Mouse (Mus musculus): ENCODE measurements around the gene Lias. TPM values are rescaled to one million over a fixed set of nuclear protein-coding genes. Genes with fewer than 3 reads are reported as not detected.
A peak's percentile ranks its signal among the peaks of the same experiment; 100 is the strongest.

The Lias gene
- polyA plus RNA-seq, 1 experiment from 2014 or later: 63.0 TPM

GRCm38 (mm10) chr5:65391753-65392152, 456 bp downstream of the Lias start:
- Histone ChIP-seq H3K4me1 (peaks cover 12% of the 10 kb centered on the region), H3K36me3 (peaks cover 42% of the 10 kb centered on the region), H3K9ac (peak overlapping the region; percentile 97), H3K4me2 (replicated peaks) (peak overlapping the region; percentile 73), H3K4me3 (peak overlapping the region; percentile 89), H3K27me3 (replicated peaks) (no peaks in the 10 kb centered on the region), H3K9me3 (no peaks in the 10 kb centered on the region), H3K27ac (no peak overlapping the region)
- 4% methylated on average over 12 of the region's 12 CpGs for WGBS
- peak; percentile 69 for ATAC-seq (ENCODE audit: low FRiP score, low read depth)

GRCm38 (mm10) chr5:65394425-65394824, 3.1 kb downstream of the Lias start:
- no peak overlapping the region for H3K4me3 ChIP-seq
- WGBS: 94% methylated on average over 7 of the region's 7 CpGs
- H3K36me3 ChIP-seq: peaks cover 34% of the 10 kb centered on the region
- no peak overlapping the region for H3K27ac ChIP-seq
- H3K4me1 ChIP-seq: peaks cover 8% of the 10 kb centered on the region
- no peaks in the 10 kb centered on the region for H3K9me3 ChIP-seq
- ATAC-seq (ENCODE audit: low FRiP score, low read depth): no peak
- no peaks in the 10 kb centered on the region for H3K27me3 ChIP-seq (replicated peaks)
- H3K9ac ChIP-seq: no peak overlapping the region
- H3K4me2 ChIP-seq (replicated peaks): no peak overlapping the region

- no peak overlapping the region for H3K9ac ChIP-seq
- no peak overlapping the region for H3K4me3 ChIP-seq
- WGBS: 25% methylated on average over 2 of the region's 2 CpGs
- H3K4me1 ChIP-seq: no peaks in the 10 kb centered on the region
- peak; percentile 56; the same call in 1 of the 2 replicates for ATAC-seq (ENCODE audit: low FRiP score, low read depth)
- H3K4me2 ChIP-seq (replicated peaks): no peak overlapping the region
- H3K27me3 ChIP-seq (replicated peaks): no peaks in the 10 kb centered on the region
- no peaks in the 10 kb centered on the region for H3K9me3 ChIP-seq
- H3K27ac ChIP-seq: no peak overlapping the region
- H3K36me3 ChIP-seq: peaks cover 68% of the 10 kb centered on the region
Measured at GRCm38 (mm10) chr5:65401251-65401994, 10.1 kb downstream of the Lias start.

GRCm38 (mm10) chr5:65407989-65408388, 16.7 kb downstream of the Lias start:
- Histone ChIP-seq H3K4me1 (no peaks in the 10 kb centered on the region; the same call in 1 of the 2 replicates), H3K27me3 (replicated peaks) (no peaks in the 10 kb centered on the region), H3K27ac (no peak overlapping the region), H3K4me2 (replicated peaks) (no peak overlapping the region), H3K4me3 (no peak overlapping the region), H3K9ac (no peak overlapping the region), H3K36me3 (peaks cover 69% of the 10 kb centered on the region), H3K9me3 (no peaks in the 10 kb centered on the region)
- ATAC-seq (ENCODE audit: low FRiP score, low read depth): no peak
- WGBS: 39% methylated on average over 12 of the region's 12 CpGs

- Histone ChIP-seq H3K36me3 (peaks cover 61% of the 10 kb centered on the region), H3K4me2 (replicated peaks) (peak overlapping the region; percentile 33; the same call in 1 of the 2 replicates), H3K9ac (peak overlapping the region; percentile 38; the same call in 1 of the 2 replicates), H3K4me1 (peaks cover 7% of the 10 kb centered on the region; the same call in 1 of the 2 replicates), H3K4me3 (no peak overlapping the region), H3K27me3 (replicated peaks) (no peaks in the 10 kb centered on the region), H3K9me3 (no peaks in the 10 kb centered on the region), H3K27ac (no peak overlapping the region)
- no peak for ATAC-seq (ENCODE audit: low FRiP score, low read depth)
- WGBS: 25% methylated on average over 26 of the region's 26 CpGs
Measured at GRCm38 (mm10) chr5:65415653-65416458, 24.6 kb downstream of the Lias start.

- 83% methylated on average over 10 of the region's 10 CpGs for WGBS
- Histone ChIP-seq H3K4me2 (replicated peaks) (no peak overlapping the region), H3K4me1 (peaks cover 7% of the 10 kb centered on the region; the same call in 1 of the 2 replicates), H3K27ac (no peak overlapping the region), H3K9ac (no peak overlapping the region), H3K4me3 (no peak overlapping the region), H3K36me3 (peaks cover 73% of the 10 kb centered on the region), H3K9me3 (no peaks in the 10 kb centered on the region), H3K27me3 (replicated peaks) (no peaks in the 10 kb centered on the region)
- ATAC-seq (ENCODE audit: low FRiP score, low read depth): no peak
Measured at GRCm38 (mm10) chr5:65419136-65419535, 27.8 kb downstream of the Lias start.

GRCm38 (mm10) chr5:65420822-65421221, 29.5 kb downstream of the Lias start:
- no peak overlapping the region for H3K27ac ChIP-seq
- no peak for ATAC-seq (ENCODE audit: low FRiP score, low read depth)

GRCm38 (mm10) chr5:65422803-65423202, 31.5 kb downstream of the Lias start:
- 93% methylated on average over 8 of the region's 8 CpGs for WGBS
- no peak for ATAC-seq (ENCODE audit: low FRiP score, low read depth)
- no peak overlapping the region for H3K9ac ChIP-seq

More at GRCm38 (mm10) chr5:65420822-65421221, 29.5 kb downstream of the Lias start:
- H3K4me1 ChIP-seq: peaks cover 4% of the 10 kb centered on the region; the same call in 1 of the 2 replicates
- H3K4me2 ChIP-seq (replicated peaks): no peak overlapping the region
- peaks cover 76% of the 10 kb centered on the region for H3K36me3 ChIP-seq
- no peaks in the 10 kb centered on the region for H3K27me3 ChIP-seq (replicated peaks)
- H3K4me3 ChIP-seq: no peak overlapping the region
- 74% methylated on average over 6 of the region's 6 CpGs for WGBS
- H3K9ac ChIP-seq: no peak overlapping the region
- H3K9me3 ChIP-seq: no peaks in the 10 kb centered on the region

GRCm38 (mm10) chr5:65424215-65424614, 32.9 kb downstream of the Lias start:
- 92% methylated on average over 6 of the region's 6 CpGs for WGBS
- H3K4me3 ChIP-seq: no peak overlapping the region
- H3K4me2 ChIP-seq (replicated peaks): no peak overlapping the region
- H3K27ac ChIP-seq: no peak overlapping the region
- no peak overlapping the region for H3K9ac ChIP-seq
- ATAC-seq (ENCODE audit: low FRiP score, low read depth): no peak
- no peaks in the 10 kb centered on the region for H3K27me3 ChIP-seq (replicated peaks)
- no peaks in the 10 kb centered on the region for H3K4me1 ChIP-seq
- peaks cover 54% of the 10 kb centered on the region for H3K36me3 ChIP-seq
- no peaks in the 10 kb centered on the region for H3K9me3 ChIP-seq

More at GRCm38 (mm10) chr5:65422803-65423202, 31.5 kb downstream of the Lias start:
- Histone ChIP-seq H3K4me3 (no peak overlapping the region), H3K9me3 (no peaks in the 10 kb centered on the region), H3K27ac (no peak overlapping the region), H3K36me3 (peaks cover 61% of the 10 kb centered on the region), H3K27me3 (replicated peaks) (no peaks in the 10 kb centered on the region), H3K4me1 (no peaks in the 10 kb centered on the region), H3K4me2 (replicated peaks) (no peak overlapping the region)

GRCm38 (mm10) chr5:65425251-65425650, 34.0 kb downstream of the Lias start:
- H3K9me3 ChIP-seq: no peaks in the 10 kb centered on the region
- H3K9ac ChIP-seq: no peak overlapping the region
- H3K27ac ChIP-seq: no peak overlapping the region
- 93% methylated on average over 5 of the region's 5 CpGs for WGBS
- H3K4me1 ChIP-seq: no peaks in the 10 kb centered on the region
- no peaks in the 10 kb centered on the region for H3K27me3 ChIP-seq (replicated peaks)
- peaks cover 50% of the 10 kb centered on the region for H3K36me3 ChIP-seq
- no peak overlapping the region for H3K4me2 ChIP-seq (replicated peaks)
- no peak overlapping the region for H3K4me3 ChIP-seq
- ATAC-seq (ENCODE audit: low FRiP score, low read depth): no peak

- no peak for ATAC-seq (ENCODE audit: low FRiP score, low read depth)
Measured at GRCm38 (mm10) chr5:65428321-65428720, 37.0 kb downstream of the Lias start.

GRCm38 (mm10) chr5:65429441-65429840, 38.1 kb downstream of the Lias start:
- Histone ChIP-seq H3K27me3 (replicated peaks) (no peaks in the 10 kb centered on the region), H3K4me2 (replicated peaks) (no peak overlapping the region), H3K9me3 (no peaks in the 10 kb centered on the region), H3K27ac (no peak overlapping the region), H3K4me1 (no peaks in the 10 kb centered on the region; the same call in 1 of the 2 replicates), H3K4me3 (no peak overlapping the region), H3K9ac (no peak overlapping the region), H3K36me3 (peaks cover 15% of the 10 kb centered on the region; the same call in 1 of the 2 replicates)
- 92% methylated on average over 5 of the region's 5 CpGs for WGBS
- ATAC-seq (ENCODE audit: low FRiP score, low read depth): no peak

More at GRCm38 (mm10) chr5:65428321-65428720, 37.0 kb downstream of the Lias start:
- Histone ChIP-seq H3K9ac (no peak overlapping the region), H3K27ac (no peak overlapping the region), H3K4me1 (no peaks in the 10 kb centered on the region), H3K4me2 (replicated peaks) (no peak overlapping the region), H3K4me3 (no peak overlapping the region), H3K27me3 (replicated peaks) (no peaks in the 10 kb centered on the region), H3K9me3 (no peaks in the 10 kb centered on the region), H3K36me3 (peaks cover 25% of the 10 kb centered on the region)
- WGBS: 56% methylated on average over 4 of the region's 4 CpGs
